Mouse (Mus musculus) heart, embryonic 11.5 days (tissue): Measurements from ENCODE around the gene Caml. TPM values are rescaled to one million over a fixed set of nuclear protein-coding genes. Genes with fewer than 3 reads are reported as not detected.
"Not testable (repeated sequence)": the region's sequence is repeated elsewhere in the genome, so short reads cannot be mapped to it uniquely, and the experiment has no call there.

Source experiments
- ATAC-seq: fragments of 200-750 bp; cut with Nextera tagmentation; replicated peaks from 2 replicates; pipeline ENCODE4 v1.8.0; 2017; ENCODE audit warnings: moderate library complexity; ENCODE audit not compliant: insufficient number of reproducible peaks, low FRiP score, low TSS enrichment
- H3K27ac ChIP-seq: fragments of 300-500 bp; sonication (generic); 2 replicates; pipeline ENCODE4 v1.5.1; 2014; ENCODE audit warnings: mild to moderate bottlenecking, low read depth, low read length
- H3K27me3 ChIP-seq: fragments of 300-500 bp; sonication (generic); 2 replicates; pipeline ENCODE4 v1.6.1; 2014; ENCODE audit warnings: mild to moderate bottlenecking, low read length, mixed read lengths; ENCODE audit not compliant: control insufficient read depth, insufficient read depth
- H3K36me3 ChIP-seq: fragments of 300-500 bp; sonication (generic); 2 replicates; pipeline ENCODE4 v1.6.1; 2014; ENCODE audit warnings: mild to moderate bottlenecking, low read length, moderate library complexity, mixed read lengths; ENCODE audit not compliant: control insufficient read depth, insufficient read depth
- H3K4me1 ChIP-seq: fragments of 300-500 bp; sonication (generic); 2 replicates; pipeline ENCODE4 v1.6.1; 2014; ENCODE audit warnings: low read length; ENCODE audit not compliant: control insufficient read depth, insufficient read depth
- H3K4me2 ChIP-seq: fragments of 300-500 bp; sonication (generic); 2 replicates; pipeline ENCODE4 v1.6.1; 2014; ENCODE audit warnings: mild to moderate bottlenecking, moderate library complexity
- H3K4me3 ChIP-seq: fragments of 300-500 bp; sonication (generic); 2 replicates; pipeline ENCODE4 v1.5.1; 2014; ENCODE audit warnings: low read depth, low read length
- H3K9ac ChIP-seq: fragments of 300-500 bp; sonication (generic); 2 replicates; pipeline ENCODE4 v1.6.1; 2014; ENCODE audit warnings: mild to moderate bottlenecking, low read depth, low read length, moderate library complexity
- H3K9me3 ChIP-seq: fragments of 300-500 bp; sonication (generic); replicated peaks from 2 replicates; pipeline ENCODE4 v1.6.1; 2016; ENCODE audit warnings: low read length; ENCODE audit not compliant: control insufficient read depth
- WGBS: fragments of 180-500 bp; shearing (Covaris S2); extraction: QIAGEN DNeasy Blood & Tissue Kit; methylation state at CpG from one replicate; pipeline ENCODE4 v1.1.7; 2014; ENCODE audit not compliant: insufficient replicate concordance; 5-methylcytosine and 5-hydroxymethylcytosine counted together
- polyA plus RNA-seq: library from polyadenylated mRNA; unstranded; fragments of >200 nt; fragmentation: Nextera tagmentation; extraction: Ambion mirVana; gene quantifications from 2 replicates; pipeline ENCODE4 v1.2.1, GENCODE M21; 2014

Caml gene
- polyA plus RNA-seq, 1 experiment from 2014 or later: 36.4 TPM

GRCm38 (mm10) chr13:55636185-55636983 lies 13.6 kb downstream of the Caml start:
- H3K36me3 ChIP-seq: peaks cover 16% of the 10 kb centered on the region
- no peak overlapping the region for H3K9ac ChIP-seq
- peaks cover 8% of the 10 kb centered on the region for H3K4me1 ChIP-seq
- ATAC-seq: no peak
- no peaks in the 10 kb centered on the region for H3K27me3 ChIP-seq
- H3K9me3 ChIP-seq: no peaks in the 10 kb centered on the region
- WGBS: 87% methylated on average over 14 of the region's 14 CpGs
- H3K4me3 ChIP-seq: no peak overlapping the region
- H3K4me2 ChIP-seq: peak overlapping the region; percentile 24
- no peak overlapping the region for H3K27ac ChIP-seq

DNA sequence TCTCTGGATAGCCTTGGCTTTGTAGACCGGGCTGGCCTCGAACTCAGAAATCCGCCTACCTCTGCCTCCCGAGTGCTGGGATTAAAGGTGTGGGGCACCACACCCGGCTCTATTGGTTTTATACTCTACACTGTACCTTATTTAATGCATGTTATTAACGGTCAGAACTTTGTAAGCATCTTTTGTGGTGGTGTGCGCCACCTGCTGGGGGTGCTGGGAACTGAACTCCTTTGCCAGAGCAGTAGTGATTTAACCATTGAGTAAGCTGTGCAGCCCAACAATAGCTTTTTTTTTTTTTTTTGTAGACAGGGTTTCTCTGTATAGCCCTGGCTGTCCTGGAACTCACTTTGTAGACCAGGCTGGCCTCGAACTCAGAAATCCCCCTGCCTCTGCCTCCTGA lies 17.7 kb downstream of the Caml start:
- not testable (repeated sequence) for H3K9me3 ChIP-seq, H3K27ac ChIP-seq, ATAC-seq, H3K4me2 ChIP-seq, H3K9ac ChIP-seq, H3K27me3 ChIP-seq, H3K4me1 ChIP-seq, H3K4me3 ChIP-seq
- peaks cover 14% of the 10 kb centered on the region; the same call in 1 of the 2 replicates for H3K36me3 ChIP-seq
- 49% methylated on average over 8 of the region's 8 CpGs for WGBS

DNA sequence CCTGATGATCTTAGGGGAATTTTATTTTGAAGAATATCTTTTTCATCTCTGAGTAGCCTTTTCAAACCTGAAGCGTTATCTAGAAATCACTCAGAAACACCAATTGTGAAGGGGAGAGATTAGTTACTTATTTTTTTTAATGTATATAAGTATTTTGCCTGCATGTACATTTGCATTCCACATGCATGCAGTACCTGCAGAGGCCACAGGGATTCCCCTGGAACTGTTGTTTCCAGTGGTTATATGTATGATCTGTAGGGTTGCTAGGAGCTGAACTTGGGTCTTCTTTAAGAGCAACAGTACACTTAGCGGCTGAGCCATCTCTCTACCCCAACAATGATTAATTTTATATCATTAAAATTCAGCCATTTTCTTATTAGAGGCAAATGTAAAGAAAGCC lies 21.7 kb downstream of the Caml start:
- H3K27ac ChIP-seq: no peak overlapping the region
- no peak overlapping the region for H3K9ac ChIP-seq
- H3K36me3 ChIP-seq: peaks cover 22% of the 10 kb centered on the region
- H3K4me1 ChIP-seq: no peaks in the 10 kb centered on the region
- H3K9me3 ChIP-seq: no peaks in the 10 kb centered on the region
- no peak overlapping the region for H3K4me3 ChIP-seq
- H3K4me2 ChIP-seq: no peak overlapping the region
- 90% methylated on average over 2 of the region's 2 CpGs for WGBS
- ATAC-seq: no peak
- H3K27me3 ChIP-seq: no peaks in the 10 kb centered on the region

DNA sequence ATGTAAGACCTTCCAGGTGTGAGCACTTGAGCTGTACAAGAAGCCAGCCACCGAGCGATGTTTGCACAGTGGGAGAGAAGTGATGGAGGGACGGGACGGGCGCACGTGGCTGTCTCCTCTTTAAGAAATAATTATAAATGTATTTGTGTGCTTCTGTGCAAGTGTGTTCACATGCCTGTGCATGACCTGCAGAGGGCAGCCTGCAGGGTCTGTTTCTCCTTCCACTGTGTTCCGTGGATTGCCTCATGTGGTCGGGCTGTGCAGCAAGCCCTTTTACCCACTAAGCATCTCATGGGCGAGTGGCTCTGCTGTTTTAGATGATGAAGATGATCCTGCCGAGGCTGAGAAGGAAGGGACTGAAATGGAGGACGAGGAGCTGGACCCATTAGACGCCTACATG lies 27.3 kb downstream of the Caml start:
- H3K27ac ChIP-seq: no peak overlapping the region
- no peaks in the 10 kb centered on the region for H3K27me3 ChIP-seq
- H3K4me1 ChIP-seq: no peaks in the 10 kb centered on the region
- H3K9me3 ChIP-seq: no peaks in the 10 kb centered on the region
- no peak overlapping the region for H3K9ac ChIP-seq
- H3K36me3 ChIP-seq: peaks cover 35% of the 10 kb centered on the region
- WGBS: 91% methylated on average over 12 of the region's 12 CpGs
- no peak overlapping the region for H3K4me3 ChIP-seq
- no peak overlapping the region for H3K4me2 ChIP-seq
- no peak for ATAC-seq

GRCm38 (mm10) chr13:55650980-55651379 lies 28.2 kb downstream of the Caml start:
- Histone ChIP-seq H3K9me3 (no peaks in the 10 kb centered on the region), H3K4me2 (no peak overlapping the region), H3K9ac (no peak overlapping the region), H3K27me3 (no peaks in the 10 kb centered on the region), H3K4me3 (no peak overlapping the region), H3K4me1 (no peaks in the 10 kb centered on the region), H3K27ac (no peak overlapping the region), H3K36me3 (peaks cover 35% of the 10 kb centered on the region)
- WGBS: 91% methylated on average over 6 of the region's 6 CpGs
- ATAC-seq: no peak

DNA sequence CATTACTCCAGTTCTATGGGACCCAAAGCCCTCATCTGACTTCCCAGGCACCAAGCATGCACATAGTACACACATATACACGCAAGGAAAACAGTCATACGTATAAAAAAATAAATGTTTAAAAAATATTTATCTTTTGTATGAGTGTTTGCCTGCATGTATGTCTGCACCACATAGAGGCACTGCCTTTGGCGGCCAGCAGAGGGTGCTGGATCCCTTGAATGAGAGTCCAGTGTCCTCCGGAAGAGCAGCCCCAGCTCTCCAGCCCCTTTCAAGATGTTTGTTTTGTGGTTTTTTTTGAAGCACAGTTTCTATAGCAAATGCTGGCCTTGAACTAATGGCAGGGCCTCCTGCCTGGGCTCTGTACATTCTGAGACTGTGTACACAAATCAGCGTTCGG lies 45.7 kb downstream of the Caml start:
- H3K27ac ChIP-seq: no peak overlapping the region

GRCm38 (mm10) chr13:55672711-55673110 lies 49.9 kb downstream of the Caml start:
- H3K36me3 ChIP-seq: peaks cover 49% of the 10 kb centered on the region
- H3K9ac ChIP-seq: no peak overlapping the region
- ATAC-seq: no peak
- no peak overlapping the region for H3K4me3 ChIP-seq
- 0 out of 2 replicates have a peak, but pooled peaks cover 2% of the 10 kb centered on the region for H3K9me3 ChIP-seq
- WGBS: 91% methylated on average over 6 of the region's 6 CpGs
- H3K27ac ChIP-seq: no peak overlapping the region
- no peak overlapping the region for H3K4me2 ChIP-seq
- no peaks in the 10 kb centered on the region for H3K4me1 ChIP-seq
- H3K27me3 ChIP-seq: no peaks in the 10 kb centered on the region

More for the DNA sequence above, 45.7 kb downstream of the Caml start:
- no peaks in the 10 kb centered on the region for H3K4me1 ChIP-seq
- H3K4me2 ChIP-seq: no peak overlapping the region
- H3K27me3 ChIP-seq: no peaks in the 10 kb centered on the region
- H3K9me3 ChIP-seq: 0 out of 2 replicates have a peak, but pooled peaks cover 2% of the 10 kb centered on the region
- H3K4me3 ChIP-seq: no peak overlapping the region
- H3K9ac ChIP-seq: no peak overlapping the region
- ATAC-seq: no peak
- peaks cover 63% of the 10 kb centered on the region for H3K36me3 ChIP-seq
- 81% methylated on average over 6 of the region's 6 CpGs for WGBS

DNA sequence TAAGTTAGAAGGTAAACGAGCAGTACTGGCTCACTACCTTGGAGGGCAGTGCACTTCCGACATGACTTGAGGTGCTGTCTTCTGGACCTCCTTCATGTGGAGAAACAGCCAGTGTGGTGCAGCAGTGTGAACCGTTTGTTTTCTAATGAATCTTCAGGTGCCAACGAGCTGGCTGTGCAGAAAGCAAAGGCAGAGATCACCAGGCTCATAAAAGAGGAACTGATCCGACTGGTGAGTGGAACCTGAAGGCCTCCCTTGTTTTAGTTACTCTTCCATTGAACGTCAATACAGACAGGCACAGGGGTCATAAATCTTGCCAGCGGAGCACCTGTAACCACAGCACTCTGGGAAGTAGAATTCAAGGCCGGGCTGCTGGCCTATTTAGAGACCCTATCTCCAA lies 54.6 kb downstream of the Caml start:
- no peak for ATAC-seq
- WGBS: 84% methylated on average over 8 of the region's 8 CpGs
- no peaks in the 10 kb centered on the region for H3K4me1 ChIP-seq
- no peak overlapping the region for H3K27ac ChIP-seq
- H3K9ac ChIP-seq: no peak overlapping the region
- H3K9me3 ChIP-seq: no peaks in the 10 kb centered on the region
- H3K36me3 ChIP-seq: peaks cover 31% of the 10 kb centered on the region
- H3K27me3 ChIP-seq: no peaks in the 10 kb centered on the region
- H3K4me2 ChIP-seq: no peak overlapping the region
- H3K4me3 ChIP-seq: no peak overlapping the region
